Mouse (Mus musculus): ENCODE results near the gene Gm7356. TPM values are rescaled to one million over a fixed set of nuclear protein-coding genes. Genes with fewer than 3 reads are reported as not detected.
"Not testable (repeated sequence)": the region's sequence is repeated elsewhere in the genome, so short reads cannot be mapped to it uniquely, and the experiment has no call there.

The Gm7356 gene
- not detected for total RNA-seq (2021)

DNA sequence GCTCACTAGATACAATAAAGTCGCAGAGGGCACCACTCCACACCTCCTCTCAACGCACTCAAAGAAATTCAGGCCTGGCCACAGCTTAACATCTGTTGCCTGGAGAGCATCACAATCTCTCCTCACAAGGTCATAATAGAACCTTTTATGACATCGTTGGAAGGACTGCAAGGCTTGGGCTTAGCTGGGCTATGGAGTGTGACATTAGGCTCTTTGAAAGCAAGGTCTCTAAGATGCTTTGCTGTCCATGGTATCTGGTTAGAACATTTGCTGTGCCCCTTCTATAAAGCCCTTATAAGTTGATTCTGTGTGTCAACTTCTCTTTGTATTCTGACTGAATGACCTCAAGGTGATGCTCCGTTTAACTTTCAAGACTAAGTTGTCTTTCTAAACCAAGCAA, at the start of gene Gm7356:
Gene Gm7356 (minus strand): TSS at position 101 of the 400 bp plus-strand sequence.
- intact Hi-C loops (cut with DNase I); DNase-seq (ENCODE audit: low spot score): not testable (repeated sequence)

- DNase-seq (ENCODE audit: low spot score); intact Hi-C loops (cut with DNase I): not testable (repeated sequence)
Measured at GRCm38 (mm10) chr17:14041880-14042279, 38.4 kb upstream of the Gm7356 start.

- DNase-seq (ENCODE audit: low spot score); intact Hi-C loops (cut with DNase I): not testable (repeated sequence)
Measured at GRCm38 (mm10) chr17:14037012-14037411, 33.5 kb upstream of the Gm7356 start.

GRCm38 (mm10) chr17:14036113-14036512, 32.6 kb upstream of the Gm7356 start:
- intact Hi-C loops (cut with DNase I); DNase-seq (ENCODE audit: low spot score): not testable (repeated sequence)

DNA sequence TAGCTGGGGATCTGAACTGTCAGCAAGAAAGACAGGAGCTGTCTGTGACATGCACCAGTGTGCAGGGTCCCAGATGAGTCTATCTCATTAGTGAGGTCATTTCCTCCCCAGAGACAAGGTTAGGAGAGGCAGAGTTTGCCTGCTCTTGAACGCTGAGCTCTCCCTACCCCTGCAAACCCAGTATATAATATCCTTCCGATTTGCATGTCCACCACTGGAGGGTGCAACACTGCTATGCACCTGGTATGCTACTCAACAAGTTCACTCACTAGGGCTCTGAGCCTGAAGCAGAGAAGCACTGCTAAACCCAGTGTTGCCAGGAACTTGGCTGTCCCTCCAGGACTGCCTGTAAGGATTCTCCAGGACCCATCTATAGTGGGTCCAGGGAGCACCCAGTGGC, 10.1 kb downstream of the Gm7356 start:
- intact Hi-C loops (cut with DNase I); DNase-seq (ENCODE audit: low spot score): not testable (repeated sequence)

GRCm38 (mm10) chr17:13987690-13988089, 15.8 kb downstream of the Gm7356 start:
- intact Hi-C loops (cut with DNase I) = no loop called here
- no peak for DNase-seq (ENCODE audit: low spot score)

DNA sequence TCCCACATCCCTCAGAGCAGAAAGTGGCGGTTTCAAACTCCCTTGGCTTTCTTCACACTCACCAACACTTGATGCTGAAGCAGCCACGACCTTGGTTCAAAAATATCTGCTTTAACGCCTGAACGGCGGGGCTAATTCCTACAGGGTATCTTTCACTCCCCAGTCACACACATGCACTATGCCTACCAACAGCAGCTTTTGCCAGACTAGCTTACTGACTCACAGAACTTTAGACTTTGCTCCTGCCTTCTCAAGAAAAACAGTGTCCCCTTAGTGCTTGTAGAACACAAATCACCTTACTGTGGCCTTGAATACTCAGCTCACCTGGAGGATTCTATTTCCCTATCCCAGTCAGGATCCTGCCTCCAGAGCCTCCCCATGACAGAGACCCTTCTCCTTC, 32.7 kb downstream of the Gm7356 start:
- intact Hi-C loops (cut with DNase I); DNase-seq (ENCODE audit: low spot score): not testable (repeated sequence)

- intact Hi-C loops (cut with DNase I); DNase-seq (ENCODE audit: low spot score): not testable (repeated sequence)
Measured at GRCm38 (mm10) chr17:13969917-13970316, 33.6 kb downstream of the Gm7356 start.

DNA sequence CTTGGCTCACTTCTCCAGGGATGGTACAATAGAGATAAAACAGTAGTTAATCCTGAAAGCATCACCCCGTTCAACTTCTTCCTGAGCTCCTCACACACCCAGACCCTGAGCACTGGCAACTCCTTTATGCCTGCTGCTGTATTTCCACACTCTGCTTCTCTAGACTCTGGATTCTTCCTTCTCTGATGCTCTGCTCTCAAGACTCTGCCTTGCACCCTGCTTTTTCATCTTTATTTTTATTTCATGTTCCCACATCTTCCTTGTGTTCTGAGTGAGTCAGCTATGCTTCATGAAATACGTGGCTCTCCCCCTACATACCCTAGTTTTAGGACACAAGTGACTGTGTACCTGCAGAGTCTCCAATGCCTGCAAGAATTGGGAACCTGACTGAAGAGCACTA, 38.5 kb downstream of the Gm7356 start:
- intact Hi-C loops (cut with DNase I) = not testable (repeated sequence)

GRCm38 (mm10) chr17:13962245-13962644, 41.3 kb downstream of the Gm7356 start:
- intact Hi-C loops (cut with DNase I); DNase-seq (ENCODE audit: low spot score): not testable (repeated sequence)

More for the DNA sequence above, 38.5 kb downstream of the Gm7356 start:
- DNase-seq (ENCODE audit: low spot score) = not testable (repeated sequence)

GRCm38 (mm10) chr17:13958129-13958528, 45.4 kb downstream of the Gm7356 start:
- intact Hi-C loops (cut with DNase I) = not testable (repeated sequence)

DNA sequence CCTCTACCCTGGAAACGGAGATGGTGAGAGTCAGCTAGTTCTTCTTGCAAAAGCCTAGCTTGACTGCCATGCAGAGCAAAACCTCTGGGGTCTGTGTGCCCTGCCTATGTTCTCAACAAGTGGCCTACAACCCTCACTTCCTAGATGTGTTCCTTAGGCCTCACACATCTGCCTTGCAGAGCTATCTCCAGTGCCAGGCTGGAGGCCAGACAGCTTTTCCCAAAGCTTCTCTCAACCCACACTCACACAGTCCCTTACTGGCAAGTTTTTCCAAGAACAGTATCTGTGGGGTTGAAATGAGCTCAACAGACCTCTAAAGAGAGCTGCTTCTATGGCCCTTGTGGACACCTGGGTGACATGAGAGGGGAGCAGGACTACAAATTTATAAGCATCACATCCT, 51.9 kb downstream of the Gm7356 start:
- DNase-seq (ENCODE audit: low spot score); intact Hi-C loops (cut with DNase I): not testable (repeated sequence)

More at GRCm38 (mm10) chr17:13958129-13958528, 45.4 kb downstream of the Gm7356 start:
- DNase-seq (ENCODE audit: low spot score) = not testable (repeated sequence)

Other genes with a start within 250 kb of the Gm7356 start
- gene Afdn, start 243.2 kb downstream of the Gm7356 start, total RNA-seq (2021) = 10 to 100 TPM; 87.9 to 96.9 TPM
- 1 to 10 TPM; 4.4 to 5.6 TPM for gene Tcte2, start 241.9 kb downstream of the Gm7356 start, total RNA-seq (2021)
- gene Gm7168, start 55.3 kb downstream of the Gm7356 start, total RNA-seq (2021) = not detected
- gene Gm7358, start 55.8 kb upstream of the Gm7356 start, total RNA-seq (2021) = not detected
- 1 to 10 TPM in 1 of 2 experiments, under 1 TPM in 1; 0.92 to 1.8 TPM for gene Dact2, start 200.6 kb upstream of the Gm7356 start, total RNA-seq (2021)

Measured in heart, postnatal 25 days (tissue).